Mouse (Mus musculus) heart, embryonic 11.5 days (tissue): ENCODE data around the gene Il5ra. TPM values are rescaled to one million over a fixed set of nuclear protein-coding genes. Genes with fewer than 3 reads are reported as not detected.

ENCODE experiments used
- ATAC-seq: fragments of 200-750 bp; cut with Nextera tagmentation; replicated peaks from 2 replicates; pipeline ENCODE4 v1.8.0; 2017; ENCODE audit warnings: moderate library complexity; ENCODE audit not compliant: insufficient number of reproducible peaks, low FRiP score, low TSS enrichment
- H3K27ac ChIP-seq: fragments of 300-500 bp; sonication (generic); 2 replicates; pipeline ENCODE4 v1.5.1; 2014; ENCODE audit warnings: mild to moderate bottlenecking, low read depth, low read length
- H3K27me3 ChIP-seq: fragments of 300-500 bp; sonication (generic); 2 replicates; pipeline ENCODE4 v1.6.1; 2014; ENCODE audit warnings: mild to moderate bottlenecking, low read length, mixed read lengths; ENCODE audit not compliant: control insufficient read depth, insufficient read depth
- H3K36me3 ChIP-seq: fragments of 300-500 bp; sonication (generic); 2 replicates; pipeline ENCODE4 v1.6.1; 2014; ENCODE audit warnings: mild to moderate bottlenecking, low read length, moderate library complexity, mixed read lengths; ENCODE audit not compliant: control insufficient read depth, insufficient read depth
- H3K4me1 ChIP-seq: fragments of 300-500 bp; sonication (generic); 2 replicates; pipeline ENCODE4 v1.6.1; 2014; ENCODE audit warnings: low read length; ENCODE audit not compliant: control insufficient read depth, insufficient read depth
- H3K4me2 ChIP-seq: fragments of 300-500 bp; sonication (generic); 2 replicates; pipeline ENCODE4 v1.6.1; 2014; ENCODE audit warnings: mild to moderate bottlenecking, moderate library complexity
- H3K4me3 ChIP-seq: fragments of 300-500 bp; sonication (generic); 2 replicates; pipeline ENCODE4 v1.5.1; 2014; ENCODE audit warnings: low read depth, low read length
- H3K9ac ChIP-seq: fragments of 300-500 bp; sonication (generic); 2 replicates; pipeline ENCODE4 v1.6.1; 2014; ENCODE audit warnings: mild to moderate bottlenecking, low read depth, low read length, moderate library complexity
- H3K9me3 ChIP-seq: fragments of 300-500 bp; sonication (generic); replicated peaks from 2 replicates; pipeline ENCODE4 v1.6.1; 2016; ENCODE audit warnings: low read length; ENCODE audit not compliant: control insufficient read depth
- WGBS: fragments of 180-500 bp; shearing (Covaris S2); extraction: QIAGEN DNeasy Blood & Tissue Kit; methylation state at CpG from one replicate; pipeline ENCODE4 v1.1.7; 2014; ENCODE audit not compliant: insufficient replicate concordance; 5-methylcytosine and 5-hydroxymethylcytosine counted together
- polyA plus RNA-seq: library from polyadenylated mRNA; unstranded; fragments of >200 nt; fragmentation: Nextera tagmentation; extraction: Ambion mirVana; gene quantifications from 2 replicates; pipeline ENCODE4 v1.2.1, GENCODE M21; 2014

The Il5ra gene
- polyA plus RNA-seq, 1 experiment from 2014 or later, result not detected

DNA sequence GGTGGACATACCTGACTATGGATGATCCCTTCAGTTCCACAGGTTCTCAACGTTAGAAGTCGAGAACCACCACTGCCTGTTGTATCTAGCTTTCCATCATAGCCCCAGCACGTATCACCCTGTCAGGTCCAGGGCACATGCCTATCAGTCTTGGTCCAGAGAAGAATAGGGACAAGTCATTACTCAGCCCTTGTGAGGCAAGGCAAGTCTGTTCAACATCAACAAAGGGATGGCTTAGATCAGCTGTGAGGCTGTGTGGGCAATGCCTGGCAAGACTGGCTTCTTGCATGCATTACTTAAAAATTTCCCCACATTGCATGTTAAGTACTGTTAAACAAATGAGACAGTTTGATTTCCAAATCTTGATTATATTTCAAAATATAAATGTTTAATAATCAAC is 1.0 kb downstream of the Il5ra start:
- no peaks in the 10 kb centered on the region for H3K27me3 ChIP-seq
- H3K4me1 ChIP-seq, result no peaks in the 10 kb centered on the region
- 64% methylated on average over 3 of the region's 3 CpGs for WGBS
- H3K9me3 ChIP-seq, result no peaks in the 10 kb centered on the region
- ATAC-seq, result no peak
- no peak overlapping the region for H3K4me2 ChIP-seq
- H3K27ac ChIP-seq, result no peak overlapping the region
- no peak overlapping the region for H3K9ac ChIP-seq
- H3K4me3 ChIP-seq, result no peak overlapping the region
- H3K36me3 ChIP-seq, result no peaks in the 10 kb centered on the region

DNA sequence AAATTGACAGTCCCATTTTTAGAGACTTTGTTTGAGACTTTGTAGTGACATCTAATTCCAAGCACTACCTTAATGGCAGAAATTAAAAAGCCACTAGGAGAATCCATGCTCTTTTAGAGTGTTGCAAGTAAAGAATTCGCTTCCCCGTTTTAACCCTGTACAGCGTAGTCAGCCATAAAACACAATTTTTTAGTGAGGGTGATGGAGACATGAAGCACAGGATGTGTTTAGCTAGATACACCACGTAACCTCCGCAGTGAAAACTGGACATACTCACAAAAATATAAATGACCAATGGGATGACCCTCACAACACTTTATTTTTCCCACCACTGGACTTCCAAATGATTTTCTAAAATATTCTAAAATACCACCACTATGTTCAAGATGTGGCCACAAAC is 1.6 kb downstream of the Il5ra start:
- no peak for ATAC-seq
- Histone ChIP-seq H3K27ac (no peak overlapping the region), H3K4me2 (no peak overlapping the region), H3K36me3 (no peaks in the 10 kb centered on the region), H3K4me3 (no peak overlapping the region), H3K4me1 (no peaks in the 10 kb centered on the region), H3K9me3 (no peaks in the 10 kb centered on the region), H3K27me3 (no peaks in the 10 kb centered on the region), H3K9ac (no peak overlapping the region)
- WGBS, result 91% methylated on average over 5 of the region's 5 CpGs

DNA sequence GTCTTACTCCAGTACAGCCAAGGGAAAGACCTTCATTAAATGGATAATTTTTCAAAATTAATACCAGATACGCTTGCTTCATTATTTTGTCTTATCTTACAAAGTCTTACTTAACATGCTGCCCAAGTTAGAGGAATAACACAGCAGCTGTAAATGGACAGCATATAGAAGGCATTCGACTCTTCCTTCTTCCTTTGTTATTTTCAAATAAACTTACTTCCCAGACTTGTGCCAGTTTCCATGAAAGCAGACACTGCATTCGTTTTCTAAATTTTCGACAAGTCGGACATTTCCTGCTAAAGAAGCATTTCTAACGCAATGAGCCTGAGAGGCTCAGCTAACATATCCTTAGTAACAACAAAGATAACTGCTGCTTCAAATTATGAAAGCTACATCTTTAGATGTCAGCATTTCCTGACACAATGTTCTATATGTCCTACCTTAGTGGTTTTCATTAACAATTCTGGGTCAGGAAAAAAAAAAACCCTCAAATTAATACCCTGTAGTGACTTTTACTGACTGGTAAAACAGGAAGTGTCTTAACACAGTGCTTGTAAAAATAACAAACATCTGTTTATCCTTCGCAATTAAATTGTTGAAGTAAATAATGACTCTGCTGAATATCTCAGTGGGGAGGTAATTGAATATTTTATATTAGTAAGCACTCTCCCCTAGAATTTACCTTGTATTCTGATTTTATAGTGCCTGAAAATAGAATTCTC is 3.0 kb downstream of the Il5ra start:
- no peaks in the 10 kb centered on the region for H3K36me3 ChIP-seq
- no peak overlapping the region for H3K9ac ChIP-seq
- 67% methylated on average over 7 of the region's 7 CpGs for WGBS
- H3K4me3 ChIP-seq, result no peak overlapping the region
- no peaks in the 10 kb centered on the region for H3K27me3 ChIP-seq
- no peaks in the 10 kb centered on the region for H3K4me1 ChIP-seq
- no peaks in the 10 kb centered on the region for H3K9me3 ChIP-seq
- ATAC-seq, result no peak
- H3K27ac ChIP-seq, result no peak overlapping the region
- H3K4me2 ChIP-seq, result no peak overlapping the region

DNA sequence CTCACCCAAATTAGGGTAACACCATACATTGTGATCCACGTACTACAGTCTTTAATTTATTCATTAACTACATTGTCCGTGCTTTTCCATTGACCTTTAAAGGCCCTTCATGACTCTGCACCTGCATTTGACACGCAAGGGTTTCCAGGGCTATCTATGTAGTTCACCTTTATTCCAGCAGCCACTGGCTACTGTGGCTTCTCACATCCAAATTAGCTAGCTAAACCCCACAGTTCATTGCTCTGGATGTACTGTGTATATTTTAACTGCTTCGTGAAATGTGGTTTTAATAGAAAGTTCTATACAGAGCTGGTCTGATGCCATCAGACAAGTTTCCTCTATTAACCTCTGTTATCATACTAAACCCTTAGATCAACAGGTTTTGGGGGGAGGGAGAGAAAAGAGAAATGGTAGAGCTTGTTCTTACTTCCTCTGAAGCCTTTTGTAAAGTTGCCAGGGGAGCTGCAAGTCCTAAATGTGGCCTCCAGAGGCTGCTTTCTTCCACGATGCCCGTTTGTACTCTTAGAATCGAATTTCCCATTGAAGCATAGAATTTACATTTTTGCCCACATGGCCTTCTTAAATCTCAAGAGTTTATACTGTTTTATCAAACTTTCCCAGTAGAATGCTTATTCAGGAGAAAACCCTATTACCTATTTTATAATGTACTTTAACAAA is 5.1 kb downstream of the Il5ra start:
- Histone ChIP-seq H3K27ac (no peak overlapping the region), H3K27me3 (no peaks in the 10 kb centered on the region), H3K4me1 (no peaks in the 10 kb centered on the region), H3K36me3 (no peaks in the 10 kb centered on the region), H3K4me2 (no peak overlapping the region), H3K9me3 (no peaks in the 10 kb centered on the region), H3K4me3 (no peak overlapping the region), H3K9ac (no peak overlapping the region)
- WGBS, result 71% methylated on average over 7 of the region's 7 CpGs
- ATAC-seq, result no peak

DNA sequence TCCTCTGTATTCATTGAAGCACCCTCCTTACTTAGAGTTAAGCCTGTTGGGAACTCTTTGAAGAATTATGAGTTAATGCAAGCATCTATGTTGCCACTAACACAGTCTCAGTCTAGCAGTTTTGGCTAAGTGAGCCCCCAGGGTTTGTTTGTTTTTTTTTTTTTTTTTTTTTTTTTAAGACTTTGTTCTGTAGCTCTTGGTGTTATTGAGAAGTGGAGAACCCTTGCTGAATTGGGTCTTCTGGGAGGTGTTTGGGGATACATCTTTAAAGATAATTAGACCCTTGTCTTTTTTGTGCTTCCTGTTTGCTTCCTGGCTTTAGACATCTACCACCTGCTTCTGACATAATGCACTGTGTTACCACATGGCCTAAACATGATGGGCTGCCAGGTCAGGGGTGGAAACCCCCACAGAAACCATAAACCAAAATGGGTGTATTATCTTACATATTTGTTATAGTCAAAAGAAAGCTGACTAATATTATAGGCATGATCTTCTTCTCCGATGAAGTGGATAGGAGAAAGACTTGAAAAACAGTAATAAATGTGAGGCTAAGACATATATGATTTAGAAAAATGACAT is 8.5 kb downstream of the Il5ra start:
- Histone ChIP-seq H3K9me3 (no peaks in the 10 kb centered on the region), H3K4me3 (no peak overlapping the region)

DNA sequence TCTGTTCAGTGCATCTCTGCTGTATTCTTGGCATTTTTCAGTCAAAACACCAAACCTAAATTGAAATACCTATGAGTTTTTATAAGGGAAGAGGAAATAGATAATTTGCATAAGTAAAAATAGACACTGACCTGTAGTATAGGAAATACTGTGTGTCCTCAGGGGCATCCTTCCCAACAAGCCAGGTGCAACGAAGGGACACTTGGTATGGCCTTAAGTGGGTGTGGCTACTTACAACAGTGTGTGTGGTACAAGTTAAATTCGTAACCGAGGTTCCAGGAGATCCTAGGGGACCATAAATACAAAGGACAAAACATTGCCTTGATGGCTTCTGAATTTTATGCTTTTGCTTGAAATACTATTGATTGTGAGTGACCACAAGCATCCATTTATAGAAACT is 10.6 kb downstream of the Il5ra start:
- Histone ChIP-seq H3K9ac (no peak overlapping the region), H3K27ac (no peak overlapping the region), H3K4me3 (no peak overlapping the region), H3K27me3 (no peaks in the 10 kb centered on the region), H3K4me2 (no peak overlapping the region), H3K36me3 (no peaks in the 10 kb centered on the region), H3K9me3 (no peaks in the 10 kb centered on the region), H3K4me1 (no peaks in the 10 kb centered on the region)
- ATAC-seq, result no peak
- WGBS, result 68% methylated on average over 3 of the region's 3 CpGs

More for the DNA sequence above, 8.5 kb downstream of the Il5ra start:
- Histone ChIP-seq H3K4me2 (no peak overlapping the region), H3K36me3 (no peaks in the 10 kb centered on the region), H3K4me1 (no peaks in the 10 kb centered on the region), H3K27me3 (no peaks in the 10 kb centered on the region), H3K27ac (no peak overlapping the region), H3K9ac (no peak overlapping the region)
- 88% methylated on average over 1 of the region's 1 CpGs for WGBS
- ATAC-seq, result no peak

DNA sequence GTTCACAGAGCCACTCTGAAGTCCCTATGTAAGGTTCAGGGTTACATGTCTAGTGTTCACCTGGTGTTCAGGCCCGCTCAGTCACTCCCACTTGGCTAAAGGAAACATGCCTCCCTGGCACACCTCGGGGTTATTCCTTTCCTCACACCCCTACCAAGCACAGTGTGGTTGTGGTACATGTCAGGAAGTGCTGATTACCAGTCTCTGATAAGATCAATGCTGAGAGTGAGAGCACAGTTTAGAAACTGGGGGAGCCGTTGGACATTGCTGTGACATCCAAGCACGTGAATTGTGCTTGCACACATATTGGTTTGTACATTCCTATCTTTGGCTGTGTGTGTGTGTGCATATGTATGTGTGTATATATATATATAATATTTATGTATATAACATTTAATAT is 16.3 kb downstream of the Il5ra start:
- Histone ChIP-seq H3K27ac (no peak overlapping the region), H3K36me3 (no peaks in the 10 kb centered on the region), H3K9me3 (no peaks in the 10 kb centered on the region), H3K4me2 (no peak overlapping the region), H3K27me3 (no peaks in the 10 kb centered on the region), H3K4me1 (no peaks in the 10 kb centered on the region), H3K4me3 (no peak overlapping the region), H3K9ac (no peak overlapping the region)
- ATAC-seq, result no peak
- 69% methylated on average over 4 of the region's 4 CpGs for WGBS

DNA sequence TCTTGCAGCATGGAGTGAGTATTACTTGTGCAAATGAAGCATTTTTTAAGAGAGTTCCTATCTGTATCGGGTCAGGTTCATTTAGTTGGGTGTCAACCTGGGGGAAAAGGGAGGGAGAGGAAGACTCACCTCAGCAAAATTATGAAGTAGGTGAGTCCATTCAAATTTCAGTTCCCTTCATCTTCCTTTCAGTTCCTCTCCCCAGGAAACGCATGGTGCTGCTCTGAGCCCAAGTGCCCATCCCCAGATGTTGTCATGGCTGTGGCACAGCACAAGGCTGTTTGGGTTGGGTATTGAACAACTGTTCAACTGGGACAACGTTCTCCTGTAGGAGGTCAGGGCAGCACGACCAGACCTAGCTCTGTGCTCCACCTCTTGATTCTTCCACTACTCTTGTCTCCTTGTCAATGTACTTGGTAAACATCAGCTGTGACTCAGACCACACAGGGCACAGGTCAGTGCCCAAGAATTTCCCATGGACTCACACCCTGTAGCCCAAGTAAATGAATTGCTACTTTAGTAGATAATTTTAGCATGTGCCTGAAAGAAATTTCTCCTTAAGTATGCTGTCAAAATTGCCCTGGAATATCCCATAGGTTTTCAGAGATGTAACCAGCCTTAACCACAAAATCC is 19.0 kb downstream of the Il5ra start:
- Histone ChIP-seq H3K4me3 (no peak overlapping the region), H3K9ac (no peak overlapping the region), H3K4me1 (no peaks in the 10 kb centered on the region), H3K36me3 (no peaks in the 10 kb centered on the region), H3K27me3 (no peaks in the 10 kb centered on the region), H3K9me3 (no peaks in the 10 kb centered on the region), H3K27ac (no peak overlapping the region), H3K4me2 (no peak overlapping the region)
- 69% methylated on average over 4 of the region's 4 CpGs for WGBS
- no peak for ATAC-seq
